Mouse (Mus musculus) retina, postnatal 7 days (tissue): ENCODE results near the gene Saa4.
A peak's percentile ranks its signal among the peaks of the same experiment; 100 is the strongest.
"Not testable (repeated sequence)": the region's sequence is repeated elsewhere in the genome, so short reads cannot be mapped to it uniquely, and the experiment has no call there.

Experiments used
- DNase-seq: peaks from one replicate; pipeline ENCODE4 v3.0.0-alpha.2; 2012; ENCODE audit warnings: low read depth, low spot score

Saa4 gene

DNA sequence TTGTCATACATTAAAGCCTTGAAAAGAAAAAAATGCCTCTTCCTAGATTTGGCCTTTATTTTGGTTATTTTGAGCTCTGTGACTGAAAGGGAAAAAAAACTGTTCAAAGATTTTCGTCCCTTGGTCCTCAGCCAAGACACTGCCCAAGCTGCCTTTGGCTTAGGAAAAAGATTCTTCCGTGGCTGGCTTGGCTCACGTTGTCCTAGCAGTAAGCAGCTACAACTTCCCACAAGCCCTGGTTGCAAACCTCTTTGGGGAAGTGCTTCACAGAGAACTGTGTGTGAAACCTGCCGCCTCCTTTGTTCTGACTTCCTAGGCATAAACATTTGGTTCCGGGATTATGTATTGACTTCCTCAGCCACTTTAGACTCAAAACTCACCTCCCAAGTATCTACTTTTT, 15.5 kb downstream of the Saa4 start:
- DNase-seq = no peak

DNA sequence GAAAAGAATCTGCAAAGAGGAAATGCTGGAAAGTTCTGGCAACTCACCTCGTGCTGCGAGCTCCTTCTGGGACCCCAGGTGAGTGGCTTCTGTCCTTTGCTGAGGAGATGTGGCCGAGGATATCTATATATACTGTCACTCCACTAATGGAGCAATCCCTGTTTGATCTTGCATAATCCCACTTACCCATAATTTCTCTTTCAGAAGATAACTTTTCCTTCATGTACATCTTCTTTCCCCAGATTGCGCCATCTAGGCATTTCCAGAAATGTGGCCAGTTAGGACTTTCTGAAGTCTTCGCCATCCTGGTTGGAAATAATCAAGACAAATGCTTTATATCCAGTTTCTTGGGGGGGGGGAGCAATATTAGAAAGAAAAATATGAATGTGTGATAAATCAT, 16.8 kb downstream of the Saa4 start, which contains the start of gene Saa3:
Saa3 (minus strand) TSS at position 101 of the 400 bp plus-strand sequence.
- no peak for DNase-seq

DNA sequence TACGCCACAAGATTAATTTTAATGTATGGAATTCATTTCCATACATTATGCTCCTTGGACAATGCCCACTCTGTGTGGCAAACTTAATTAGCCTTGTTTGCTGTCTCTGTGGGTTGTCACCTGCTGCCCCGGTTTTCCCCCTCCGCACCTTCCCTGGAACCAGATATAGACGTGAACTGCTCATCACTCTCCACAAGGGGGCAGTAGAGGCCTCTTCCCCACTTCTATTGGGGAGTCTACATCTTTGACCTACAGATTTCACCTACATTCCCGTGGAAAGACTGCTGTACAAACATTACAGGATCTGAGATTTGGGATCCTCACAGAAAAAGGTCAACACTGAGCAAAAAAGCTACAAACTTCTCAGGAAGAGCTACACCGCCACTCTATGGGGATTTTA, 17.9 kb downstream of the Saa4 start:
- DNase-seq = peak; percentile 59

DNA sequence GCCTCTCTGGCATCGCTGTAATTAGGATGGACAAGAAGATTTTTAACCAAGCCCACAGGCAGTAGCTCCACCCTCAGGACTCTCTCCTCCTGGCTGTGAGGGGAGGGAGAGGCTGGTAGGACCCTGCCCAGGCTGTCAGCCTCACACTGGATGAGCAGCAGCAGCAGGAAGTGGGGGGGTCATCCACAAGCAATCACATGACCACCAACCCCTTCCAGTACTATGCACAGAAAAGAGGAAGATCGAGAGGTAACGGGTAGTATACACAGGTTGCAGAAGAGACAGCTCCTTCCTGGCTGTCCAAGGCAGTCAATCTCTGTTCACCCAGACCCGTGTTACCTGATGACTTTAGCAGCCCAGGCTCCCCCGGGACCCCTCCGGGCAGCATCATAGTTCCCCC, 20.2 kb downstream of the Saa4 start:
- DNase-seq = no peak

DNA sequence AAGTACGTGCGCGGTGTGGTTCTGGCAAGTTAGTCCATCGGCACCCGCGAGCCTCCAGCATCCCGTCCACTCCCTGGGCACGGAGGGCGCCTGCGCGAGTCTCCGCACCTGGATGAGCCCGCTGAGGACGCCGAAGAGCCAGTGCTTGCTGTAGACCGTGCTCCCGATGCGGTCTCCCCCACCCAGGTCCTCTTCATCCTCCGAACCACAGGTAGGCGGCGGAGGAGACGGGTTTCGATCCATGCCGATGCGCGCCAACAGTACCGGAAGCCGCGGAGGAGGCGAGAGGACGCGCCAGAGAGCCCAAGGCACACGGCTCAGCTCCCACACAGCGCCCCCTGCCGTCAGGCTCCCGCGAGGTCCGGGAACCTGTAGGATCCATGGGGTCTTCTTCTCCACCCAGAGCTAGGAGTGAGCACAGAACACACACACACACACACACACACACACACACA, 22.0 kb downstream of the Saa4 start, which contains the start of gene Saal1:
Saal1 (minus strand) TSS at position 291 of the 455 bp plus-strand sequence.
- DNase-seq = peak; percentile 86

DNA sequence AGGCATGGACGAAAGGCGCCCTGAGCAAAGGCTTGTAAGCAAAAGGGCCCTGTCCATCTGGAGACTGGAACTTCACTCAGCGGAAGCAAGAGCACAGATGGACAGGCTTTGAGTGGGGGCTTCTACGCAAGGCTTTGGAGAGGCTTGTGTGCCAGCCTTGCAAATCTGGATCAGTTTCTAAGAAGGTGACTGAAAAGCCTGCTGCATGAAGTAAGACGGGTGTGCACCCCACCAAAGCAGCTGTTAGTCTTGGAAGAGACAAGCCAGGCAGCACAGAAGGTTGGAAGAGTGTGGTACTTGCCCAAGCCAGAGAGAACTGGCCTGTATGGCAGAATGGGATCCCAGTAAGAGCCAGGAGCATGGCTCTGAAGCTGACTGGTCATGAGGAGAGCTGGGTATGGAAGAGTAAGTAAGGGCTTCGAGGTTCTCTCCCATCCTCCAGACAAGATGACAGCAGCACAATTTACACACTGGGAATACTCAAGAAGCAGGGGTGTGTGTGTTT, 31.8 kb downstream of the Saa4 start:
- DNase-seq = no peak

DNA sequence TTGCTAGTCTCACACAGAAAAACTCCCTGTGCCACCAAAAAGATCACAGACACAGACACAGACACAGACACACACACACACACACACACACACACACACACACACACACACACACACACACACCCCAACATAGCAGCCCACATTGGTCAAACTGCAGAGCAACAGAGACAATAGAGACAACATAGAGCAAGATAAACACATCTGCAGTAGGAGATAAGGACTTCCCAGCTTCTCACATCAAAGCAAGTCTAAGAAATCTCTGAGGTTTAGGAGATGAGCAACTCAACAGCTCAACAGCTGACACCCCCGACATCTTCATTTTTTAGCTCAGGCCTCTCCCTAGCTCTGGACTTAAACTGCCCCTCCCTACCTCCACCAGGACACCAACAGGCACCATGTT, 35.6 kb downstream of the Saa4 start:
- no peak for DNase-seq

DNA sequence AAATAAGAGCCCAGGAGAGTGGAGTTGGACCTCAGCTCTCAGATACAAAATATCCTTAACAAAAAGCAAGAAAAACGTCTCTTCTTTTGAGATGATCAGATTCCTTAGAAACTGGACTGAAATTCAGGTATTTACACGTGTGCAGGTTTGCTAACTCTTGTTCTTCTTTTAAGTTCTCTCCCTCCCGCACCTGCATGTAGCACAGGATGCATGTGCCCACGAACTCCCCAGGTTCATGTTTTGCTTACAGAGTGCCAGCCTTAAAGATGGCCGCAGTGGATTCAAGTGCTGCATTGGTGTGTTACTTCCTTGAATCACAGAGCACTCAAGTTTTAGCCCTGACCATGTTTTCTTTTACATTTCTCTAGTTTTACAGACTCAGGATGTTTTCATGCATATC, 45.6 kb downstream of the Saa4 start:
- DNase-seq = no peak

DNA sequence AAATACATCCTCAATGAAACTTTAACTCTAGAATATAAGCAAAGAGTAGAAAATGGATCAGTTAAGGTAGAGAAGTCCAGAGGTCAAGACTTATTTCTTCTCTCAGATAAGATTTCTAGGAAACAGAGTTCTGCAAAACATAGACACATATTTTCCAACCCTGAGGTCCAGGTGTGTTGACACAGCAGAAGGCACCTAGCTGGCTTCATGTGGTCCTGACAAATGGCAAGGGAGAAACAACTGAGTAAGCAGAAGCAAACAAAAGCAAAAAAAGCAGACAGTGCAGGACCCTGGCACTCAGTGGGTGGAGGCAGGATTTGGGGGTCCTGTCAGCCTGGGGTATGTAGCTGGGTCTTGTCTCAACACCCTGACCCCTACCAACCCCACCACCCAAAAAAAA, 51.7 kb downstream of the Saa4 start:
- no peak for DNase-seq

DNA sequence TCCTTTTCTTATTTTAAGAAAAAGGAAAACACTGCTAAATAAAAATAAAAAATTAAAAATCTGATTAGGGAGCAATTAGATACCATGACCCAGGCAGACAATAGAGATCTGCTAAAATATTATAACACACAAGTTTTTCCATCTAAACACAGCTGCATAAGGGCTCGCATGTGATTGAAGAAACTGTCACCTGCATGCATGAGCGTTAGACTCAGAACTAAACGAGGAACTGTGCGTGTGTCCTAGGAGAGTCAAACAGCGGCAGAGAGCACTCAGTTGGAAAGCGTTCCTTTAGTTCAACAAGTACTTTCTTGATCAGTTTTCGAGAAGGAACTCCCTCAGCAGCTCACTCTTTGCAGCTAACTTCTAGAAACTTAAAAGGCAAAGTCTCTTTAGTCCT, 53.4 kb downstream of the Saa4 start:
- not testable (repeated sequence) for DNase-seq

DNA sequence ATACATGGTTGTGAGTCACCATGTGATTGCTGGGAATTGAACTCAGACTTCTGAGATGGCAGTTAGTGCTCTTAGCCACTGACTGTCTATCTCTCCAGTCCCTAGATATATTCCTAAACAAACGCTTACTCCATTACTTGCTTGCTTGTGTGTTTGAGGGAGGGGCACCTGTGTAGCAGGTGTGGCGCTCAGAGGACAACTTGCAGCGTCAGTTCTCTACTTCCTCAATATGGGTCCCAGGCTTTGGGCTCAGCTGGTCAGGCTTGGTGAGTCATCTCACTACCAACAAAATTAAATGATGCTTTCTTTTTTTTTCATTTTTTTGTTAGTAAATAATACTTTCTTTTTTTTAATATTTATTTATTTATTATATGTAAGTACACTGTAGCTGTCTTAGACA, 54.0 kb downstream of the Saa4 start:
- DNase-seq = no peak
